Mouse (Mus musculus): ENCODE results near the gene Nup107. TPM values are rescaled to one million over a fixed set of nuclear protein-coding genes. Genes with fewer than 3 reads are reported as not detected.

Nup107 gene
- polyA plus RNA-seq, 1 experiment from 2014 or later, result 49.8 TPM

GRCm38 (mm10) chr10:117829472-117830155 is 37.1 kb upstream of the Nup107 start:
- H3K4me2 ChIP-seq (ENCODE audit: low read depth, low read length), result no peak overlapping the region
- no peak overlapping the region for H3K27ac ChIP-seq (ENCODE audit: low read length)
- H3K36me3 ChIP-seq (ENCODE audit: control insufficient read depth, insufficient read depth, low read length), result no peaks in the 10 kb centered on the region
- peaks cover 12% of the 10 kb centered on the region; the same call in 1 of the 2 replicates for H3K4me1 ChIP-seq (ENCODE audit: control insufficient read depth, insufficient read depth, low read length)
- WGBS, result 93% methylated on average over 7 of the region's 7 CpGs
- H3K9ac ChIP-seq (ENCODE audit: low read length), result no peak overlapping the region
- no peak for ATAC-seq (ENCODE audit: insufficient read depth, low FRiP score)
- no peaks in the 10 kb centered on the region for H3K27me3 ChIP-seq (ENCODE audit: control insufficient read depth, insufficient read depth, low read length)
- no peaks in the 10 kb centered on the region for H3K9me3 ChIP-seq (replicated peaks; ENCODE audit: control insufficient read depth, low read length)
- no peak overlapping the region for H3K4me3 ChIP-seq (replicated peaks; ENCODE audit: low read length)

- Histone ChIP-seq H3K9me3 (replicated peaks; ENCODE audit: control insufficient read depth, low read length) (no peaks in the 10 kb centered on the region), H3K27ac (ENCODE audit: low read length) (no peak overlapping the region), H3K27me3 (ENCODE audit: control insufficient read depth, insufficient read depth, low read length) (no peaks in the 10 kb centered on the region), H3K4me2 (ENCODE audit: low read depth, low read length) (no peak overlapping the region), H3K9ac (ENCODE audit: low read length) (no peak overlapping the region), H3K4me3 (replicated peaks; ENCODE audit: low read length) (no peak overlapping the region), H3K4me1 (ENCODE audit: control insufficient read depth, insufficient read depth, low read length) (peaks cover 13% of the 10 kb centered on the region; the same call in 1 of the 2 replicates), H3K36me3 (ENCODE audit: control insufficient read depth, insufficient read depth, low read length) (no peaks in the 10 kb centered on the region)
- ATAC-seq (ENCODE audit: insufficient read depth, low FRiP score), result no peak
- 70% methylated on average over 4 of the region's 4 CpGs for WGBS
These were observed 36.5 kb upstream of the Nup107 start for GRCm38 (mm10) chr10:117829022-117829421.

DNA sequence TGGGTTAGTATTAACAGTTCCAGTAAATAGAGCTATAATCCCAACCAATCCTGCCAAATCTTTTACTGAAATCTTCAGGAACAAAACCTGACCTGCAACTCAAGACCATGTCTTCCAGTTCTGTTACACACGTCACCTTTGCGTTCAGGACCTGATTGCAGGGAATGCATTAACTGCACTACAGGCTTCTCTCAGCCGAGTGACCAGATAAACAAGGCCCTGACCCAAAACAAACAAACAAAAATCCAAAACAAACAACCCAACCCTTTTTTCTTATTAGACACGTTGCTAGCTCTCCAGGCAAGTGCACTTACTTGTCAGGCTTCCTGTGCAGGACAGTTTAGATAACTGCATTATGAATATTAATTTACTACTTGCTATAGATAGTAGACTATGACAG is 36.0 kb upstream of the Nup107 start:
- no peak overlapping the region for H3K27ac ChIP-seq (ENCODE audit: low read length)
- H3K36me3 ChIP-seq (ENCODE audit: control insufficient read depth, insufficient read depth, low read length), result peaks cover under 1% of the 10 kb centered on the region; the same call in 1 of the 2 replicates
- no peak overlapping the region for H3K9ac ChIP-seq (ENCODE audit: low read length)
- no peak for ATAC-seq (ENCODE audit: insufficient read depth, low FRiP score)
- 58% methylated on average over 4 of the region's 4 CpGs for WGBS
- H3K4me1 ChIP-seq (ENCODE audit: control insufficient read depth, insufficient read depth, low read length), result peaks cover 12% of the 10 kb centered on the region; the same call in 1 of the 2 replicates
- H3K9me3 ChIP-seq (replicated peaks; ENCODE audit: control insufficient read depth, low read length), result no peaks in the 10 kb centered on the region
- H3K4me2 ChIP-seq (ENCODE audit: low read depth, low read length), result no peak overlapping the region
- no peaks in the 10 kb centered on the region for H3K27me3 ChIP-seq (ENCODE audit: control insufficient read depth, insufficient read depth, low read length)
- no peak overlapping the region for H3K4me3 ChIP-seq (replicated peaks; ENCODE audit: low read length)

GRCm38 (mm10) chr10:117824647-117825046 is 32.1 kb upstream of the Nup107 start:
- no peak overlapping the region for H3K4me3 ChIP-seq (replicated peaks; ENCODE audit: low read length)
- 68% methylated on average over 4 of the region's 4 CpGs for WGBS
- H3K4me2 ChIP-seq (ENCODE audit: low read depth, low read length), result no peak overlapping the region
- no peak for ATAC-seq (ENCODE audit: insufficient read depth, low FRiP score)
- peaks cover 22% of the 10 kb centered on the region; the same call in 1 of the 2 replicates for H3K36me3 ChIP-seq (ENCODE audit: control insufficient read depth, insufficient read depth, low read length)
- H3K4me1 ChIP-seq (ENCODE audit: control insufficient read depth, insufficient read depth, low read length), result peaks cover 9% of the 10 kb centered on the region; the same call in 1 of the 2 replicates
- no peak overlapping the region for H3K9ac ChIP-seq (ENCODE audit: low read length)
- no peaks in the 10 kb centered on the region for H3K27me3 ChIP-seq (ENCODE audit: control insufficient read depth, insufficient read depth, low read length)
- H3K9me3 ChIP-seq (replicated peaks; ENCODE audit: control insufficient read depth, low read length), result no peaks in the 10 kb centered on the region
- no peak overlapping the region for H3K27ac ChIP-seq (ENCODE audit: low read length)

DNA sequence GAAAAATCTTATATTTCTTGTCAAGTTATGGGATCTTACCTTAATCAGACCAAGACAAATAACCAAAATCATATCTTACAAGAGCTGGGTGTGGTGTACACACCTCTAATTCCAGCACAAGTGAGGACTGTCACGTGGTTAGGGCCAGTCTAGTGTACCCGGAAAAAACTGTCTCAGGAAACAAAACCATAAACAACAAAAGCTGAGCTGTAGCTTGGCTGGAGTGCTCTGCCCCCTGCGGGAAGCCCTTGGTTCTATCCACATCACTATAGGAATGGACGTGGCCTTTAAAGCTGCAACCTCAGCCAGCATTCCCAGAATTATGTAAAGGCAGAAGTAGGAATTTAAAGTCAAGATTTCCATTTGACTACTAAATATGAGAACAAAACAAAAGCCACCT is 31.6 kb upstream of the Nup107 start:
- Histone ChIP-seq H3K4me3 (replicated peaks; ENCODE audit: low read length) (no peak overlapping the region), H3K4me1 (ENCODE audit: control insufficient read depth, insufficient read depth, low read length) (peaks cover 8% of the 10 kb centered on the region; the same call in 1 of the 2 replicates), H3K36me3 (ENCODE audit: control insufficient read depth, insufficient read depth, low read length) (peaks cover 26% of the 10 kb centered on the region; the same call in 1 of the 2 replicates), H3K9ac (ENCODE audit: low read length) (no peak overlapping the region), H3K27ac (ENCODE audit: low read length) (no peak overlapping the region), H3K4me2 (ENCODE audit: low read depth, low read length) (no peak overlapping the region), H3K27me3 (ENCODE audit: control insufficient read depth, insufficient read depth, low read length) (no peaks in the 10 kb centered on the region), H3K9me3 (replicated peaks; ENCODE audit: control insufficient read depth, low read length) (no peaks in the 10 kb centered on the region)
- 65% methylated on average over 4 of the region's 4 CpGs for WGBS
- ATAC-seq (ENCODE audit: insufficient read depth, low FRiP score), result peak; percentile 82

DNA sequence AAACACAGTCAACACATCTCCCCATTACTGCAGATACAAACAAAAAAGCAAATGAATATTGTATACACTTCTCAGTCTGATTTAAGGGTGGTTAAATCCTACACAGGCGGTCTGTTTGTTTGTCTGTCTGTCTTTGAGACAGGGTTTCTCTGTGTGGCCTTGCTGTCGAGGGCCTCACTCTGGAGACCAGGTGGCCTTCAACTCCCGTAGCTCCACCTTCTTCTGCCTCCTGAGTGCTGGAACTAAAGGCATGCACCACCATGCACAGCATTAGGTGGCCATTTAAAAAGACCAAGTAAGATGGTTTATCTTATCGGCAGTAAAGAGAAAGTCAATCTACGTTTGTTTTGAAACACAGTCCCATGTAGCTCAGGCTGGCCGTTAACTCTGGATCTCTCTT is 30.8 kb upstream of the Nup107 start:
- WGBS, result 68% methylated on average over 6 of the region's 6 CpGs

DNA sequence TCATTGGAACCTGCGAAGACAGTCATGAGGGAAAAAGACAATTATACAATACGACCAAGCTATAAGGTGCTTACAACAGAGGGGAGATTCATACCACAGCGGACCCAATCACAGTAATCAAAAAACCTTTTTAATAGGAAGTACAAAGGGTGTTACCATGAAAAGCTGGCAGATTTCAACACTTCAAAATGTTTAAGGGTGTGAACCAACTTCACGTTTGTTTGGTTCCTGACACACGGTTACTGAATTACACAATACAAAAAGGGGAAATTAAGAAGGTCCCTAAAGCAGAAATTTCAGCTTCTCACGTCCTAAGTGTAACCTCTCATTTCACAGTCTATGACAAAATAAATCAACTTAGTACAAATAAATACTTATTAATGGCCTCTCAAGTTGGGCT is 26.1 kb upstream of the Nup107 start:
- Histone ChIP-seq H3K4me2 (ENCODE audit: low read depth, low read length) (no peak overlapping the region), H3K27ac (ENCODE audit: low read length) (no peak overlapping the region), H3K9me3 (replicated peaks; ENCODE audit: control insufficient read depth, low read length) (no peaks in the 10 kb centered on the region), H3K4me3 (replicated peaks; ENCODE audit: low read length) (no peak overlapping the region), H3K27me3 (ENCODE audit: control insufficient read depth, insufficient read depth, low read length) (no peaks in the 10 kb centered on the region), H3K9ac (ENCODE audit: low read length) (no peak overlapping the region), H3K36me3 (ENCODE audit: control insufficient read depth, insufficient read depth, low read length) (peaks cover 42% of the 10 kb centered on the region), H3K4me1 (ENCODE audit: control insufficient read depth, insufficient read depth, low read length) (no peaks in the 10 kb centered on the region)
- ATAC-seq (ENCODE audit: insufficient read depth, low FRiP score), result no peak
- 81% methylated on average over 6 of the region's 6 CpGs for WGBS

More for the DNA sequence above, 30.8 kb upstream of the Nup107 start:
- Histone ChIP-seq H3K27ac (ENCODE audit: low read length) (no peak overlapping the region), H3K9ac (ENCODE audit: low read length) (no peak overlapping the region), H3K4me1 (ENCODE audit: control insufficient read depth, insufficient read depth, low read length) (peaks cover 2% of the 10 kb centered on the region; the same call in 1 of the 2 replicates), H3K27me3 (ENCODE audit: control insufficient read depth, insufficient read depth, low read length) (no peaks in the 10 kb centered on the region), H3K4me2 (ENCODE audit: low read depth, low read length) (no peak overlapping the region), H3K9me3 (replicated peaks; ENCODE audit: control insufficient read depth, low read length) (no peaks in the 10 kb centered on the region), H3K36me3 (ENCODE audit: control insufficient read depth, insufficient read depth, low read length) (peaks cover 30% of the 10 kb centered on the region), H3K4me3 (replicated peaks; ENCODE audit: low read length) (no peak overlapping the region)
- ATAC-seq (ENCODE audit: insufficient read depth, low FRiP score), result no peak

- WGBS, result 93% methylated on average over 6 of the region's 6 CpGs
- H3K36me3 ChIP-seq (ENCODE audit: control insufficient read depth, insufficient read depth, low read length), result peaks cover 40% of the 10 kb centered on the region
These were observed 24.2 kb upstream of the Nup107 start for GRCm38 (mm10) chr10:117816721-117817120.

DNA sequence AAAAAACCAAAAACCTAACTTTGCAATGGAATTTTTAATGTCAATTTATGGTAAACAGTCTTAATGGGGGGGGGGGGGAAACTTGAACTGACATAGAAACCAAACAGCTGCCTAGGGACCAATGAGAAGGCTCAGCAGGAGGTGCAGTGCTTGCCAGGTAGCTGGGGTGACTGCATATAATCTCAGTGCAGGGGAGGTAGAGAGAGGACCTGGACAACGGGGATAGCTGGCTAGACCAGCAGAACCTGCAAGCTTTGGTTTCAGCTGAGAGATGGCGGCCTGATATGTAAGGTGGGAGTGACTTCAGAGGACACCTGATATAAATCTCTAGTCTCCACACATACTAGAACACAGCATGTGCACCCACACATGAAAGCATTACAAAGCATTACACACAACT is 20.0 kb upstream of the Nup107 start:
- Histone ChIP-seq H3K9me3 (replicated peaks; ENCODE audit: control insufficient read depth, low read length) (no peaks in the 10 kb centered on the region), H3K4me2 (ENCODE audit: low read depth, low read length) (no peak overlapping the region), H3K9ac (ENCODE audit: low read length) (no peak overlapping the region), H3K27me3 (ENCODE audit: control insufficient read depth, insufficient read depth, low read length) (no peaks in the 10 kb centered on the region), H3K4me1 (ENCODE audit: control insufficient read depth, insufficient read depth, low read length) (no peaks in the 10 kb centered on the region), H3K27ac (ENCODE audit: low read length) (no peak overlapping the region), H3K36me3 (ENCODE audit: control insufficient read depth, insufficient read depth, low read length) (peaks cover 14% of the 10 kb centered on the region; the same call in 1 of the 2 replicates), H3K4me3 (replicated peaks; ENCODE audit: low read length) (no peak overlapping the region)
- 94% methylated on average over 2 of the region's 2 CpGs for WGBS
- no peak for ATAC-seq (ENCODE audit: insufficient read depth, low FRiP score)

More at GRCm38 (mm10) chr10:117816721-117817120, 24.2 kb upstream of the Nup107 start:
- no peaks in the 10 kb centered on the region for H3K4me1 ChIP-seq (ENCODE audit: control insufficient read depth, insufficient read depth, low read length)
- H3K4me2 ChIP-seq (ENCODE audit: low read depth, low read length), result no peak overlapping the region
- H3K9ac ChIP-seq (ENCODE audit: low read length), result no peak overlapping the region
- no peak for ATAC-seq (ENCODE audit: insufficient read depth, low FRiP score)
- no peak overlapping the region for H3K4me3 ChIP-seq (replicated peaks; ENCODE audit: low read length)
- no peaks in the 10 kb centered on the region for H3K27me3 ChIP-seq (ENCODE audit: control insufficient read depth, insufficient read depth, low read length)
- no peaks in the 10 kb centered on the region for H3K9me3 ChIP-seq (replicated peaks; ENCODE audit: control insufficient read depth, low read length)
- H3K27ac ChIP-seq (ENCODE audit: low read length), result no peak overlapping the region
